Mouse (Mus musculus) monocyte, adult 5-6 weeks (primary cell): Measurements from ENCODE around the gene Atp6v0a2. TPM values are rescaled to one million over a fixed set of nuclear protein-coding genes. Genes with fewer than 3 reads are reported as not detected.

Source experiments
- ATAC-seq: fragments of 153-309, 156-312 bp; replicated peaks from 2 replicates; pipeline ENCODE4 v1.8.0; 2017; ENCODE audit warnings: mild to moderate bottlenecking; ENCODE audit not compliant: low TSS enrichment, insufficient number of reproducible peaks, severe bottlenecking, poor library complexity, low FRiP score
- total RNA-seq: library from RNA; stranded (forward); fragments of 200-1000, 200-491, 200-594 nt; gene quantifications from 3 replicates; pipeline ENCODE4 v1.2.3, GENCODE M21; 2017

Atp6v0a2 gene
- total RNA-seq, 1 experiment from 2014 or later: 26.6 TPM

DNA sequence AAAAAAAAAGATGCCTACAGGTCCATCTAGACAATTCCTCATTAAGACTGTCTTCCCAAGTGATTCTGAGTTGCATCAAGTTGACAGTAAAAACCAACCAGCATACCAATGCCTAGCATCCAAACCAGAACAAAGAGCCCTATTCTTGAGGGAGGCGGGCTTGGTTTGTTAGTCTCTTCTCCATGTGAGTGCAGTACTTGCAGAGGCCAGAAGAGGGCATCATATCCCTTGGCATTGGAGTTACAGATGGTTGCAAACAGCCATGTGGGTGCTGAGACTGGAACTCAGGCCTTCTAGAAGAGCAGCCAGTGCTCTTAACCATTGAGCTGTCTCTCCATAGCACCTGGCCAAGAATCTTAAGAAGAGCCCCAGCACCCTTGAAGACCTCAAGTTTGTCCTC is 133.4 kb downstream of the Atp6v0a2 start:
- ATAC-seq: no peak

Other genes starting within 250 kb of the Atp6v0a2 start
- 178 to 275 TPM (median 193 TPM) in 3 replicates for gene Sbno1, start 202.6 kb upstream of the Atp6v0a2 start, total RNA-seq
- 78.3 to 109 TPM (median 102 TPM) in 3 replicates for gene Kmt5a, start 188.6 kb upstream of the Atp6v0a2 start, total RNA-seq
- gene Rilpl2, start 150.2 kb upstream of the Atp6v0a2 start, total RNA-seq: 47.8 to 86.1 TPM (median 71.4 TPM) in 3 replicates
- gene Snrnp35, start 145.4 kb upstream of the Atp6v0a2 start, total RNA-seq: 7.4 to 12.5 TPM (median 9.8 TPM) in 3 replicates
- 1.4 to 3.0 TPM in 2 of 3 replicates, not detected in the other for gene Rilpl1, start 97.2 kb upstream of the Atp6v0a2 start, total RNA-seq
- gene Tmed2, start 87.9 kb upstream of the Atp6v0a2 start, total RNA-seq: 574 to 1,047 TPM (median 1,041 TPM) in 3 replicates
- gene Ddx55, start 75.7 kb upstream of the Atp6v0a2 start, total RNA-seq: 23.3 to 32.0 TPM (median 28.7 TPM) in 3 replicates
- 21.2 to 26.1 TPM (median 23.4 TPM) in 3 replicates for gene Eif2b1, start 49.4 kb upstream of the Atp6v0a2 start, total RNA-seq
- gene Gtf2h3, start 49.4 kb upstream of the Atp6v0a2 start, total RNA-seq: 12.7 to 25.2 TPM (median 15.0 TPM) in 3 replicates
- not detected in 3 replicates for gene Dnah10, start 96.5 kb downstream of the Atp6v0a2 start, total RNA-seq
- 0.96 to 9.1 TPM (median 1.6 TPM) in 3 replicates for gene Ccdc92, start 233.8 kb downstream of the Atp6v0a2 start, total RNA-seq
- 5.8 to 25.7 TPM (median 19.3 TPM) in 3 replicates for gene Zfp664, start 234.1 kb downstream of the Atp6v0a2 start, total RNA-seq